Mouse (Mus musculus) splenic B cell, adult 2 months (primary cell): ENCODE results near the gene B4galnt2.

ENCODE experiments used
- DNase-seq: peaks from one replicate; pipeline ENCODE4 v3.0.0-alpha.2; 2011; ENCODE audit warnings: low read depth, low spot score
- H3K27me3 ChIP-seq: 2 replicates; pipeline ENCODE4 v1.6.1; 2012; ENCODE audit warnings: mild to moderate bottlenecking, low read length, moderate library complexity, mixed read lengths; ENCODE audit not compliant: control insufficient read depth, poor library complexity, insufficient read depth, severe bottlenecking
- H3K36me3 ChIP-seq: 2 replicates; pipeline ENCODE4 v1.6.1; 2012; ENCODE audit warnings: mild to moderate bottlenecking, low read length, moderate library complexity, mixed read lengths; ENCODE audit not compliant: control insufficient read depth, poor library complexity, insufficient read depth, severe bottlenecking

B4galnt2 gene

GRCm38 (mm10) chr11:95829526-95830050, 85.1 kb downstream of the B4galnt2 start:
- DNase-seq: no peak
- Histone ChIP-seq H3K27me3 (no peaks in the 10 kb centered on the region), H3K36me3 (peaks cover 12% of the 10 kb centered on the region)

DNA sequence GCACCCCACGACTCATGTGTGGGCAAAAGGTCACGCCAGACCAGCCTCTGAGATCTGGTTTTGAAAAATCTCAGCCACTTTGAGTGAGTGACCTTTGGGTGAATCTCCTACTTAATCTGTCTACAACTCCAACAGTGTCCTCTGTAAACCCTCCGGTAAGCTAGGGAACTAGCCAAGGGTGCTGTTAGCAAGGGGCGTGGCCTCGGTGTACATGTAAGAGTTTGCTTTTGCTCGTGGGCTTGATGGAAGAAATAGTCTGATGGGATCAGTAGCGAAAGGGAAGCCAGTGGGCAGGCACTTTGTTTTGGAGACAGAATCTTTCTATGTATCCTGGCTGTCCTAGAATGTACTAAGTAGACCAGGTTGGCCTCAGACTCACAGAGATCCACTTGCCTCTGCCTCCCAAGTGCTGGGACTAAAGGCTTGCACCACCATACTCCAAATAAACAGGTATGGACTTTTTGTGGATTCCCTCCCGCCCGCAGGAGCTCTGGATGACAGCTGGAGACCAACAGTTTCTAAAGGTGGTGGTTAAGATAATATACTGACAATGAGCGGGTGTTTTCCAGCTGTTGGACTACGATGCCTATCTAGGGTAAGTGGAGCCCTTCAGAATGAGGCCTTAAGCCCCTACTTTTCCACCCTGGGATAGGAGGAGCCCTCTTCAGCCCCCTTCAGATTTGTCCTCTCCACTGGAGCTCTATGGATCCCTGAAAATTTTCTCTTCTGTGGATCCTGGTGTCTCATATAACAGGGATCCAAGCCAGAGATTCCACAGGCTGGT, 86.3 kb downstream of the B4galnt2 start:
- H3K36me3 ChIP-seq: peaks cover 12% of the 10 kb centered on the region
- DNase-seq: peak; percentile 27
- H3K27me3 ChIP-seq: no peaks in the 10 kb centered on the region

DNA sequence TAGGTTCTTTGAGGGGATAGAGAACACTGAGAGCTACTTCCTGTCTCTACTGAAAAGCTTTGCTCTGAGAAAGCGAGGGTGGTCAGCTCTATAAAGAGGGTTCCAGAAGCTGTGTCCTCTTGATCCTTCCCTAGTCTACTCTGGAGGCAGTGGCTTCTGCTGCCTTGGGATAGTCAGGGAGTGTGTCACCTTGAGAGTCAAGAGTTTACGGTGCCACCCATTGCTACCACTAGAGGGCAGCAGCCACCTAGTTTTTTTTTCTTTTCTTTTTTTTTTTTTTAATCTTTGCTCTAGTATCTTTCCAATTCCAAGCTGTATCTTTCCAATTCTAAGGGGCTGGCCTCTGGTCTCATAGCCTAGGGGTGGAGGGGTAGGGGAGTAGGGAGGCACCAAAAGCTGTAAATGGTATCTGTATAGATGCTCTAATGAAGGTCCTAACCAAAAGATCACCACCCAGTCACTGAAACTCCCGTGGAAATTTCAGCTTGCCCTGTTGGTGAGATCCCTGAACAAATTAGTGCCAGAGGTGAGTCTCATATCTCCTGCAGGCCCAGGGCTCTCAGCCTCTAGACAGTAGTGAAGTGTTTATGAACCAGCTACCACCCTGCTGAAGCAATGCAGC, 87.1 kb downstream of the B4galnt2 start:
- DNase-seq: peak; percentile 83
- H3K36me3 ChIP-seq: peaks cover 6% of the 10 kb centered on the region

DNA sequence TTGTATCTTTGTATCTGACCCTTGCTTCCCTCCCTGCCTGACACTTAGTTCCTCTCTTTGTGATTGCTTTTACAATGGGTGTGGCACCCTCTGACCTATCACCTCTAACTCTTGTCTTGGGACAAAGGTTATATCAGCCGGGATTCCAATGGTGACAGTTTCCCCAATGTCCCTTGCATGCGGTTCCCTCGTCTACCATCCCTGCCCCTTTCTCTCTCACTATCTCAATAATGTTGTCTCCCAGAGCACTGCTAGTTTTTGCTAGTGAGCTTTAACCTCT, 87.6 kb downstream of the B4galnt2 start:
- H3K36me3 ChIP-seq: peaks cover 1% of the 10 kb centered on the region; the same call in 1 of the 2 replicates
- H3K27me3 ChIP-seq: no peaks in the 10 kb centered on the region
- DNase-seq: no peak

More for the DNA sequence above, 87.1 kb downstream of the B4galnt2 start:
- H3K27me3 ChIP-seq: no peaks in the 10 kb centered on the region

GRCm38 (mm10) chr11:95826317-95827167, 88.1 kb downstream of the B4galnt2 start:
- DNase-seq: no peak

GRCm38 (mm10) chr11:95825625-95826024, 89.1 kb downstream of the B4galnt2 start:
- Histone ChIP-seq H3K36me3 (no peaks in the 10 kb centered on the region), H3K27me3 (no peaks in the 10 kb centered on the region)
- no peak for DNase-seq

More at GRCm38 (mm10) chr11:95826317-95827167, 88.1 kb downstream of the B4galnt2 start:
- Histone ChIP-seq H3K27me3 (no peaks in the 10 kb centered on the region), H3K36me3 (no peaks in the 10 kb centered on the region)

- Histone ChIP-seq H3K36me3 (no peaks in the 10 kb centered on the region), H3K27me3 (no peaks in the 10 kb centered on the region)
- DNase-seq: peak; percentile 24
These were observed 89.8 kb downstream of the B4galnt2 start for GRCm38 (mm10) chr11:95824877-95825243.

GRCm38 (mm10) chr11:95824071-95824876, 90.4 kb downstream of the B4galnt2 start, which contains the start of gene Phospho1:
Gene Phospho1, plus strand, starts transcription at chr11:95824499.
- Histone ChIP-seq H3K27me3 (no peaks in the 10 kb centered on the region), H3K36me3 (no peaks in the 10 kb centered on the region)
- DNase-seq: peak; percentile 89

DNA sequence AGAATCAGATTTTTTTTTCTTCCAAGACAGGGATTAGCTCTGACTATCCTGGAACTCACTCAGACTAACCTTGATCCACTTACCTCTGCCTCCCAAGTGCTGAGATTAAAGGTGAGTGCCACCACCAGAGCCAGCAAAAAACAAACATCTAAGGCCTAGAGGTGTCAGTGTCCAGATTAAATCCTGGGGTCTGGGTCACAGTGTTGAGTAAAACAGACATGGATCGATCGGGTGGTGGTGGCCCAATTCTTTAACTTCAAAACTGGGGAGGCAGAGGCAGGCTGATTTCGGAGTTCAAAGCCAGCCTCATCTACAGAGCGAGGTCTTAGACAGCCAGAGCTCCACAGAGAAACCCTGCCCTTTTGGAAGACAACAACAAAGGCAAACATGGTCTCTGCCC, 92.3 kb downstream of the B4galnt2 start:
- no peak for DNase-seq
- Histone ChIP-seq H3K36me3 (no peaks in the 10 kb centered on the region), H3K27me3 (no peaks in the 10 kb centered on the region)

GRCm38 (mm10) chr11:95821511-95821910, 93.2 kb downstream of the B4galnt2 start:
- DNase-seq: no peak
- no peaks in the 10 kb centered on the region for H3K36me3 ChIP-seq
- H3K27me3 ChIP-seq: no peaks in the 10 kb centered on the region

DNA sequence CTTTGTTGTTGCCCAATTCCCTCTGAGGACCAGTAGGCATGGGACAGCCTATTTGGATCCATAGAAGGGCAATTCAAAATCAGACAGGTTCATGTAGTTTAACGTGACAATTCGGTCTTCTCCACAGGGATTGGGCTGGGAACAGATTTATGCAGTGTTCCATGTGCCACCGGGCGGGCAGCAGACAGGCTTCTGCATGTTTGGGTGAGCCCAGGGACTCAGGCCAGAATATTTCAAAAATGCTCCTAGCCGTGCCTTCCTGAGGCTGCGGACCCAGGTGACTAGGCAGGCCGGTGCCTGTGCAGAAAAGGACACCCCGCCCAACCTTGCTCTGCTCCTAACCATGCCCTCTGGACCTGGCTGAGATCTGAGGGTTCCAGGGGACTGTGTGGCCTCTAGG, 95.6 kb downstream of the B4galnt2 start:
- no peaks in the 10 kb centered on the region for H3K27me3 ChIP-seq
- no peak for DNase-seq

More for the DNA sequence above, 95.6 kb downstream of the B4galnt2 start:
- H3K36me3 ChIP-seq: no peaks in the 10 kb centered on the region
